Mouse (Mus musculus) intestine, embryonic 16.5 days (tissue): Measurements from ENCODE around the gene Jph2. TPM values are rescaled to one million over a fixed set of nuclear protein-coding genes. Genes with fewer than 3 reads are reported as not detected.
A peak's percentile ranks its signal among the peaks of the same experiment; 100 is the strongest.

Experiments
- ATAC-seq: fragments of 200-750 bp; cut with Nextera tagmentation; 2 replicates; pipeline ENCODE4 v1.8.0; 2017; ENCODE audit warnings: moderate TSS enrichment, moderate library complexity
- H3K27ac ChIP-seq: fragments of 300-500 bp; sonication (generic); 2 replicates; pipeline ENCODE4 v1.5.1; 2014; ENCODE audit warnings: mild to moderate bottlenecking, low read length
- H3K27me3 ChIP-seq: fragments of 300-500 bp; sonication (generic); replicated peaks from 2 replicates; pipeline ENCODE4 v1.6.1; 2014; ENCODE audit warnings: low read length, control low read depth, mixed read lengths; ENCODE audit not compliant: control insufficient read depth, insufficient read depth
- H3K36me3 ChIP-seq: fragments of 300-500 bp; sonication (generic); 2 replicates; pipeline ENCODE4 v1.6.1; 2014; ENCODE audit warnings: low read length, control low read depth; ENCODE audit not compliant: control insufficient read depth, insufficient read depth
- H3K4me1 ChIP-seq: fragments of 300-500 bp; sonication (generic); 2 replicates; pipeline ENCODE4 v1.6.1; 2014; ENCODE audit warnings: low read length, control low read depth, mixed read lengths; ENCODE audit not compliant: control insufficient read depth, insufficient read depth
- H3K4me2 ChIP-seq: fragments of 300-500 bp; sonication (generic); 2 replicates; pipeline ENCODE4 v1.6.1; 2014; ENCODE audit warnings: low read depth, low read length, control low read depth
- H3K4me3 ChIP-seq: fragments of 300-500 bp; sonication (generic); 2 replicates; pipeline ENCODE4 v1.5.1; 2014; ENCODE audit warnings: mild to moderate bottlenecking, low read length
- H3K9ac ChIP-seq: fragments of 300-500 bp; sonication (generic); 2 replicates; pipeline ENCODE4 v1.6.1; 2014; ENCODE audit warnings: low read depth, low read length
- H3K9me3 ChIP-seq: fragments of 300-500 bp; sonication (generic); 2 replicates; pipeline ENCODE4 v1.6.1; 2016; ENCODE audit warnings: low read length, control low read depth; ENCODE audit not compliant: control insufficient read depth
- WGBS: fragments of 180-500 bp; shearing (Covaris S2); extraction: QIAGEN DNeasy Blood & Tissue Kit; methylation state at CpG from one replicate; pipeline ENCODE4 v1.1.7; 2014; 5-methylcytosine and 5-hydroxymethylcytosine counted together
- polyA plus RNA-seq: library from polyadenylated mRNA; unstranded; fragments of >200 nt; fragmentation: Nextera tagmentation; extraction: Ambion mirVana; gene quantifications from 2 replicates; pipeline ENCODE4 v1.2.1, GENCODE M21; 2015

The Jph2 gene
- polyA plus RNA-seq, 1 experiment from 2014 or later, result 6.3 TPM

DNA sequence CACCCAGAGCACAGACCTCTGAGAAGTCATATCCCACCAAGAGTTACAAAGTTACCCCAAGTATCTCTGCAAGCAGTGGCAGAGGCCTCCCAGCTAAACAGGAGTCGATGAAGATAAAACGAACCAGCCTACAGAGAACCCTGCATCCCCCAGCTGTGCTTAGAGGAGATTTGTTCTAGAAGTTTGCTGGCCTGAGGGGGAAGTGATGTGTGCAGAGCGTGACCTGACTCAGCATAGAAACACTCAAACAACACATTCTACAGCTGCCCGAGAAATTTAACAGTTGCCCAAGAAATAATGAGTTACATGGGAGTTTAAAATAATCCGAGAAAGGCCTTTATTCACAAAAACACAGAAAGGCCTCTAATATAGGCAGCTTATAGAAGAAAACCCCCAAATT lies 39.1 kb downstream of the Jph2 start:
- peaks cover 3% of the 10 kb centered on the region; the same call in 1 of the 2 replicates for H3K4me1 ChIP-seq
- ATAC-seq, result no peak
- WGBS, result 66% methylated on average over 5 of the region's 5 CpGs
- no peak overlapping the region for H3K27ac ChIP-seq
- no peaks in the 10 kb centered on the region for H3K9me3 ChIP-seq
- H3K4me3 ChIP-seq, result no peak overlapping the region
- no peak overlapping the region for H3K4me2 ChIP-seq
- no peaks in the 10 kb centered on the region for H3K36me3 ChIP-seq
- no peak overlapping the region for H3K9ac ChIP-seq
- H3K27me3 ChIP-seq, result no peaks in the 10 kb centered on the region

- peak; percentile 47 for ATAC-seq
- H3K4me1 ChIP-seq, result peaks cover 3% of the 10 kb centered on the region; the same call in 1 of the 2 replicates
- no peak overlapping the region for H3K4me3 ChIP-seq
- H3K4me2 ChIP-seq, result no peak overlapping the region
- H3K9ac ChIP-seq, result no peak overlapping the region
- no peaks in the 10 kb centered on the region for H3K27me3 ChIP-seq
- WGBS, result 74% methylated on average over 12 of the region's 12 CpGs
- H3K9me3 ChIP-seq, result no peaks in the 10 kb centered on the region
- no peak overlapping the region for H3K27ac ChIP-seq
- no peaks in the 10 kb centered on the region for H3K36me3 ChIP-seq
Observed at GRCm38 (mm10) chr2:163356113-163356840, 41.5 kb downstream of the Jph2 start.

DNA sequence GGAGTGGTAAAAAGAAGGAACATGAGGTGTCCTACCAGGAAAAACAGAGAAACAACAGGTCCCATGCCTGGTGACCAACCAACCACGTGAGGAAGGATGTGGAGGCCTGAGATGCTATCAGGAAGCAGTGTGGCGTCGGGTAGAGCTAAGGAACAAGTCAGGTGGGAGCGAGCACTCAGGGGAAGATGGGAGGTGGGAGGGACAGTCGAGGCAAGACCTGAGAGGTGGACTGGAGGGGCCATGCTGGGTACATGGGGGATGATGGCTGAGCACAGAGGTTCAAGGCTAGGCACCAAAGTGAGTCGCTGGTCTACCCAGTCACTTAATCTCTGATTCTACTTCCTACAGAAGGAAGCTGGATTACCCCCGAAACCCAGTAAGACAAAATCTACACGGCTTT lies 42.1 kb downstream of the Jph2 start:
- Histone ChIP-seq H3K4me1 (peaks cover 3% of the 10 kb centered on the region; the same call in 1 of the 2 replicates), H3K9me3 (no peaks in the 10 kb centered on the region), H3K9ac (no peak overlapping the region), H3K27me3 (no peaks in the 10 kb centered on the region), H3K36me3 (no peaks in the 10 kb centered on the region), H3K27ac (no peak overlapping the region), H3K4me3 (no peak overlapping the region), H3K4me2 (no peak overlapping the region)
- no peak for ATAC-seq
- WGBS, result 77% methylated on average over 8 of the region's 8 CpGs

DNA sequence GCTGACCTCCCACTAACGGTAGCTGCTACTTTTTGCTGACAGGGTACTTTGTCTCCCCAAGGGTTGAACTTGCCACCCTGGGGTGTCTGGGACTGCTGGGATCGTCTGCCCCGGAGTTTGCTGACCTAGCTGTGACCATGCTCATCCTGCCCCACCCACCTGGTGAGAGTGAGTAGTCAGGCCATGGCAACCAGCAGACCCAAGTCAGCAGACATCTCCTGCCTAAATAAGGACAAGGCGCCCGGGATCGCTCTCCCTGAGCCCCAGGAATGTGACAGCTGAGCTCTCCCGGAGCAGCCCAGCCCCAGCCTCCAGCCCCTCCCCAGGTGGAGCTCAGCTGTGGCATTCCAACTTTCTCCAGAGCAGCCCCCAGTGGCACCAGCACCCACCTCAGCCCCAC lies 44.1 kb downstream of the Jph2 start:
- WGBS, result 16% methylated on average over 7 of the region's 7 CpGs
- H3K27me3 ChIP-seq, result no peaks in the 10 kb centered on the region
- H3K27ac ChIP-seq, result peak overlapping the region; percentile 50
- no peaks in the 10 kb centered on the region for H3K36me3 ChIP-seq
- ATAC-seq, result peak; percentile 72
- H3K4me3 ChIP-seq, result no peak overlapping the region
- H3K4me1 ChIP-seq, result peaks cover 10% of the 10 kb centered on the region; the same call in 1 of the 2 replicates
- H3K9me3 ChIP-seq, result no peaks in the 10 kb centered on the region
- no peak overlapping the region for H3K4me2 ChIP-seq
- H3K9ac ChIP-seq, result no peak overlapping the region

DNA sequence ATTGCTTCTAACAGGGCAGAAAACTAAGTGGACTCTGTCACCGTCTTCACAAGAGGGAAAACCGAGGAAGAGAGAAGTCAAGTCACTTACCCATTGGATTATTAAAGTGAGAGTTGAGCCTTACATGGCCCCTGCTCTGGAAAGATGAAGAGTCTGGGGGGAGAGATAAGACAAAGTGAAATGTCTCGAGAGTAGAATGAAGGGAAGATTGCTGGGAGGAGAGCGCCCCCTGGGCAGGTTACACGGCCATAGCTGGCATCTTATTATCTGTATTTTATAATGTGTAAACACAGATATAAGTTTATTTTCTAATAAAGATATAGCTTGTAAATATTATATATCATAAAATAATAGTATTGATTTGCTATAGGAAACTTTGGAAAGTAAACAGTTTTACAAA lies 47.4 kb downstream of the Jph2 start:
- H3K36me3 ChIP-seq, result no peaks in the 10 kb centered on the region
- no peak overlapping the region for H3K27ac ChIP-seq
- H3K9me3 ChIP-seq, result no peaks in the 10 kb centered on the region
- H3K4me1 ChIP-seq, result peaks cover 10% of the 10 kb centered on the region; the same call in 1 of the 2 replicates
- WGBS, result 56% methylated on average over 5 of the region's 5 CpGs
- H3K4me2 ChIP-seq, result no peak overlapping the region
- no peaks in the 10 kb centered on the region for H3K27me3 ChIP-seq
- no peak overlapping the region for H3K9ac ChIP-seq
- ATAC-seq, result no peak
- H3K4me3 ChIP-seq, result no peak overlapping the region

- Histone ChIP-seq H3K36me3 (no peaks in the 10 kb centered on the region), H3K27me3 (no peaks in the 10 kb centered on the region), H3K4me3 (no peak overlapping the region), H3K27ac (peak overlapping the region; percentile 80), H3K4me2 (peak overlapping the region; percentile 11; the same call in 1 of the 2 replicates), H3K9ac (0 out of 2 replicates have a peak overlapping the region, but pooled peaks have one; percentile 8), H3K9me3 (no peaks in the 10 kb centered on the region), H3K4me1 (peaks cover 10% of the 10 kb centered on the region; the same call in 1 of the 2 replicates)
- 45% methylated on average over 9 of the region's 9 CpGs for WGBS
- peak; percentile 55; the same call in 1 of the 2 replicates for ATAC-seq
Observed at GRCm38 (mm10) chr2:163349411-163349810, 48.4 kb downstream of the Jph2 start.

GRCm38 (mm10) chr2:163348677-163349076 lies 49.1 kb downstream of the Jph2 start:
- Histone ChIP-seq H3K4me1 (peaks cover 7% of the 10 kb centered on the region; the same call in 1 of the 2 replicates), H3K9me3 (no peaks in the 10 kb centered on the region), H3K4me2 (no peak overlapping the region), H3K27me3 (no peaks in the 10 kb centered on the region), H3K9ac (0 out of 2 replicates have a peak overlapping the region, but pooled peaks have one; percentile 8), H3K27ac (peak overlapping the region; percentile 42; the same call in 1 of the 2 replicates), H3K4me3 (no peak overlapping the region), H3K36me3 (no peaks in the 10 kb centered on the region)
- ATAC-seq, result no peak
- WGBS, result 77% methylated on average over 7 of the region's 7 CpGs

DNA sequence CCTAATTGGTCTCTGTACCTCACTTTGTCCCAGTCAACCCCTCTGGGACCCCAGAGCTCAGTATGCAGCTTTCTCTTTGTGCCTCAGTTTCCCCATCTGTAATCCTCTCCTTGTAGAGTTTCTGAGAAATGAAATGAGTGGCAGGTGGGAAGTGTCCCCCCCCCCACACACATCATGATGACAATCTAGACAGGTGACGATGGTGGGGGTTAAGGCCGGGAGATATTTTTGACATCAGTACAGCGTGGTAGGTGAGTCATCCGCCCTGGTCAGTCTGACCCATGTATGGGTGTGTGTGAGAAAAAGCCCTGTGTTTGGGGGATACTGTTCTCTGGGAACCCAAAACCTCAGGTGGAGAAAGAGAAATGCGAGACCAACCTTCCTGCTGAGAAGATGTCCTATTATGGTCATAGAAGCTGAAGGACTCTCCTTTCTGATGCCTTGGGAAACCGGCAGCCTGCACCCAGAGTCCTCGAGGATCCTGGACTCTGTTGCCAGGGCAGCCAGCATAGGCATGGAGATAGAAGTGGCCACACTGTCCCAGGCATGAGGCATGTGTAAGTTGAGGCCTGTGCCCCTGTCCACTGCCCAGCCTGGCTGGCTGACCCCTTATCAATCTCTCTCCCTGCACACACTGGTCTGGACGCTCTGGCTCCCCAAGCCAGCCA lies 50.1 kb downstream of the Jph2 start:
- WGBS, result 80% methylated on average over 8 of the region's 8 CpGs
- Histone ChIP-seq H3K9ac (0 out of 2 replicates have a peak overlapping the region, but pooled peaks have one; percentile 33), H3K27me3 (no peaks in the 10 kb centered on the region), H3K27ac (no peak overlapping the region; the same call in 1 of the 2 replicates), H3K4me1 (peaks cover 7% of the 10 kb centered on the region; the same call in 1 of the 2 replicates), H3K9me3 (no peaks in the 10 kb centered on the region), H3K4me3 (no peak overlapping the region), H3K36me3 (no peaks in the 10 kb centered on the region), H3K4me2 (no peak overlapping the region)
- no peak for ATAC-seq

DNA sequence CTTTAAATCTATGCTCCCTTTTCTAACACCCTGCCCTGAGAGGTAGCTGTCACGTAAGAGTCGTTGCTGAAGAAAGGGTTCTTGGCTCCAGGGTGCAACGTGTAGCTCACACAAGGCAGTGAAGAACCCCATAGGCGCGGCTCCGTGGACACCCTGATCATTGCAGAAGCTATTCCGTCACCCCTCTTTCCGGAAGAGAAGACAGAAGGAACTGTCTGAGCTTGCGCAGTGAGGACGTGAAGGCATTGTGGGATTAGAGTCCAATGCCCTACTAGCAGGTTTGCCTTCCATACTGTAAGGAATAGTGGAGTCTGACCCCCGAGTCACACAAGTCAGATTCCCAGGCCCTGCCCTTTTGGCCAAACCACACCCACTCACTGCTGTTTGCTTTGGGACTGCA lies 51.3 kb downstream of the Jph2 start:
- Histone ChIP-seq H3K4me3 (no peak overlapping the region), H3K27me3 (no peaks in the 10 kb centered on the region), H3K9ac (no peak overlapping the region), H3K9me3 (no peaks in the 10 kb centered on the region), H3K27ac (no peak overlapping the region), H3K36me3 (no peaks in the 10 kb centered on the region), H3K4me1 (peaks cover 7% of the 10 kb centered on the region; the same call in 1 of the 2 replicates), H3K4me2 (no peak overlapping the region)
- no peak for ATAC-seq
- WGBS, result 76% methylated on average over 11 of the region's 11 CpGs
